Mouse (Mus musculus) midbrain, embryonic 16.5 days (tissue): ENCODE data around the gene Kalrn. TPM values are rescaled to one million over a fixed set of nuclear protein-coding genes. Genes with fewer than 3 reads are reported as not detected.

Source experiments
- ATAC-seq: fragments of 200-750 bp; cut with Nextera tagmentation; 2 replicates; pipeline ENCODE4 v1.8.0; 2017; ENCODE audit warnings: moderate TSS enrichment
- H3K27ac ChIP-seq: fragments of 300-500 bp; sonication (generic); 2 replicates; pipeline ENCODE4 v1.5.1; 2014; ENCODE audit warnings: mild to moderate bottlenecking, low read length, mixed read lengths
- H3K27me3 ChIP-seq: fragments of 300-500 bp; sonication (generic); 2 replicates; pipeline ENCODE4 v1.6.1; 2014; ENCODE audit warnings: low read depth, low read length, mixed read lengths; ENCODE audit not compliant: control insufficient read depth, insufficient read depth
- H3K36me3 ChIP-seq: fragments of 300-500 bp; sonication (generic); 2 replicates; pipeline ENCODE4 v1.6.1; 2014; ENCODE audit warnings: mild to moderate bottlenecking, low read length, moderate library complexity, mixed read lengths; ENCODE audit not compliant: control insufficient read depth, insufficient read depth
- H3K4me1 ChIP-seq: fragments of 300-500 bp; sonication (generic); 2 replicates; pipeline ENCODE4 v1.6.1; 2014; ENCODE audit warnings: mild to moderate bottlenecking, low read length, mixed read lengths; ENCODE audit not compliant: control insufficient read depth, insufficient read depth
- H3K4me2 ChIP-seq: fragments of 300-500 bp; sonication (generic); 2 replicates; pipeline ENCODE4 v1.6.1; 2014; ENCODE audit warnings: mild to moderate bottlenecking, low read length, mixed read lengths
- H3K4me3 ChIP-seq: fragments of 300-500 bp; sonication (generic); 2 replicates; pipeline ENCODE4 v1.5.1; 2014; ENCODE audit warnings: low read depth, mild to moderate bottlenecking, low read length, moderate library complexity, mixed read lengths
- H3K9ac ChIP-seq: fragments of 300-500 bp; sonication (generic); 2 replicates; pipeline ENCODE4 v1.6.1; 2014; ENCODE audit warnings: low read depth, low read length, mixed read lengths
- H3K9me3 ChIP-seq: fragments of 300-500 bp; sonication (generic); replicated peaks from 2 replicates; pipeline ENCODE4 v1.6.1; 2014; ENCODE audit warnings: mild to moderate bottlenecking, low read length, mixed read lengths; ENCODE audit not compliant: control insufficient read depth, poor library complexity, severe bottlenecking
- WGBS: fragments of 180-500 bp; shearing (Covaris S2); extraction: QIAGEN DNeasy Blood & Tissue Kit; methylation state at CpG from one replicate; pipeline ENCODE4 v1.1.7; 2014; 5-methylcytosine and 5-hydroxymethylcytosine counted together
- polyA plus RNA-seq: library from polyadenylated mRNA; unstranded; fragments of >200 nt; fragmentation: Nextera tagmentation; extraction: Ambion mirVana; gene quantifications from 2 replicates; pipeline ENCODE4 v1.2.1, GENCODE M21; 2015

Gene Kalrn
- polyA plus RNA-seq, 1 experiment from 2014 or later = 31.3 TPM

GRCm38 (mm10) chr16:33927263-33927824 lies 646.0 kb downstream of the Kalrn start:
- no peak overlapping the region for H3K9ac ChIP-seq
- H3K27ac ChIP-seq = no peak overlapping the region
- H3K4me1 ChIP-seq = no peaks in the 10 kb centered on the region
- no peaks in the 10 kb centered on the region for H3K9me3 ChIP-seq
- 84% methylated on average over 6 of the region's 6 CpGs for WGBS
- no peaks in the 10 kb centered on the region for H3K27me3 ChIP-seq
- no peak for ATAC-seq
- no peak overlapping the region for H3K4me3 ChIP-seq
- no peak overlapping the region for H3K4me2 ChIP-seq
- no peaks in the 10 kb centered on the region for H3K36me3 ChIP-seq

GRCm38 (mm10) chr16:33923758-33924157 lies 649.6 kb downstream of the Kalrn start:
- no peaks in the 10 kb centered on the region for H3K9me3 ChIP-seq
- no peaks in the 10 kb centered on the region for H3K27me3 ChIP-seq
- H3K4me1 ChIP-seq = no peaks in the 10 kb centered on the region
- H3K27ac ChIP-seq = no peak overlapping the region
- H3K4me3 ChIP-seq = no peak overlapping the region
- no peaks in the 10 kb centered on the region for H3K36me3 ChIP-seq
- no peak overlapping the region for H3K9ac ChIP-seq
- no peak for ATAC-seq
- H3K4me2 ChIP-seq = no peak overlapping the region
- WGBS = 91% methylated on average over 8 of the region's 8 CpGs

- ATAC-seq = no peak
- Histone ChIP-seq H3K9me3 (no peaks in the 10 kb centered on the region), H3K4me3 (no peak overlapping the region), H3K4me1 (no peaks in the 10 kb centered on the region), H3K27ac (no peak overlapping the region), H3K9ac (no peak overlapping the region), H3K4me2 (no peak overlapping the region), H3K36me3 (no peaks in the 10 kb centered on the region), H3K27me3 (no peaks in the 10 kb centered on the region)
- 75% methylated on average over 5 of the region's 5 CpGs for WGBS
Measured at GRCm38 (mm10) chr16:33923001-33923316, 650.4 kb downstream of the Kalrn start.

- 60% methylated on average over 18 of the region's 18 CpGs for WGBS
- Histone ChIP-seq H3K4me1 (no peaks in the 10 kb centered on the region), H3K36me3 (no peaks in the 10 kb centered on the region), H3K9me3 (no peaks in the 10 kb centered on the region), H3K9ac (no peak overlapping the region), H3K27me3 (no peaks in the 10 kb centered on the region), H3K4me2 (no peak overlapping the region), H3K4me3 (no peak overlapping the region), H3K27ac (no peak overlapping the region)
- no peak for ATAC-seq
Measured at GRCm38 (mm10) chr16:33922111-33923000, 651.0 kb downstream of the Kalrn start.

- H3K9me3 ChIP-seq = no peaks in the 10 kb centered on the region
- no peaks in the 10 kb centered on the region for H3K4me1 ChIP-seq
- H3K36me3 ChIP-seq = no peaks in the 10 kb centered on the region
- H3K9ac ChIP-seq = no peak overlapping the region
- no peaks in the 10 kb centered on the region for H3K27me3 ChIP-seq
- no peak overlapping the region for H3K4me3 ChIP-seq
- no peak for ATAC-seq
- WGBS = 91% methylated on average over 5 of the region's 5 CpGs
- no peak overlapping the region for H3K27ac ChIP-seq
- no peak overlapping the region for H3K4me2 ChIP-seq
Measured at GRCm38 (mm10) chr16:33921514-33921913, 651.8 kb downstream of the Kalrn start.

Other genes with a start within 250 kb of the Kalrn start
- gene Ropn1, start 76.4 kb upstream of the Kalrn start, polyA plus RNA-seq = not detected in 2 replicates
- 3.2 and 3.8 TPM in 2 replicates for gene Ccdc14, start 117.1 kb upstream of the Kalrn start, polyA plus RNA-seq
- 5.7 and 7.7 TPM in 2 replicates for gene Mylk, start 171.7 kb upstream of the Kalrn start, polyA plus RNA-seq